Mouse (Mus musculus) lung, postnatal 0 days (tissue): ENCODE measurements around the gene Tsen15.

Source experiments
- CTCF ChIP-seq: IDR thresholded peaks from 2 replicates; pipeline ENCODE4 v1.5.1; 2016; ENCODE audit warnings: antibody characterized with exemption, mild to moderate bottlenecking
- EP300 ChIP-seq: IDR thresholded peaks from 2 replicates; pipeline ENCODE4 v1.6.1; 2016; ENCODE audit warnings: antibody characterized with exemption, mild to moderate bottlenecking, control low read depth

GRCm38 (mm10) chr1:152417602-152418001 lies 31.1 kb upstream of the Tsen15 start:
- TF ChIP-seq CTCF (no peak), EP300 (peak; percentile 61)
